In genomic region chr3:139083778-139084539, GRCm38 (mm10) we compare ENCODE assay signal across 25 mouse cellular contexts.
"Had no signal": no experiment of that assay in that cellular context is flagged by ENCODE, and none has a peak within 500 bp of the region (broad histone marks: within the 10 kb centered on the region; RNA-seq: fewer than 3 reads in every experiment).

No protein-coding gene starts in this region.

- H3K27me3 ChIP-seq: heart, embryonic 13.5 days; heart, embryonic 15.5 days; hindbrain, embryonic 13.5 days; hindbrain, embryonic 15.5 days; kidney, embryonic 15.5 days; limb, embryonic 13.5 days; limb, embryonic 15.5 days; liver, embryonic 12.5 days had no signal

- H3K4me3 ChIP-seq: heart, adult 2 months; heart, embryonic 13.5 days; heart, embryonic 15.5 days; hindbrain, embryonic 13.5 days; hindbrain, embryonic 15.5 days; kidney, embryonic 15.5 days; limb, embryonic 13.5 days; limb, embryonic 15.5 days; liver, embryonic 12.5 days had no signal

- DNase-seq: gastrocnemius, postnatal 14 days; gastrocnemius, postnatal 36 days; heart, adult 11 months; heart, adult 2 months; heart, postnatal 14 days; heart, postnatal 36 days; kidney, adult 11 months; kidney, adult 2 months; kidney, adult 9 months; kidney, postnatal 14 days; kidney, postnatal 36 days; layer of hippocampus, adult 9-11 months; layer of hippocampus, postnatal 36 days; left cerebral cortex, postnatal 4 days had no signal

- ATAC-seq: hindbrain, postnatal 0 days; liver, embryonic 12.5 days had no signal

- H3K9me3 ChIP-seq: hindbrain, embryonic 15.5 days; liver, embryonic 12.5 days had no signal

- H3K4me1 ChIP-seq: heart, embryonic 13.5 days; heart, embryonic 15.5 days; hindbrain, embryonic 13.5 days; hindbrain, embryonic 15.5 days; kidney, embryonic 15.5 days; limb, embryonic 13.5 days; limb, embryonic 15.5 days; liver, embryonic 12.5 days had no signal

- H3K4me2 ChIP-seq: heart, embryonic 11.5 days; heart, embryonic 13.5 days; heart, embryonic 15.5 days; hindbrain, embryonic 13.5 days; hindbrain, embryonic 15.5 days; kidney, embryonic 15.5 days; limb, embryonic 13.5 days; limb, embryonic 15.5 days; liver, embryonic 12.5 days had no signal

- H3K9ac ChIP-seq: heart, embryonic 13.5 days; heart, embryonic 15.5 days; hindbrain, embryonic 13.5 days; hindbrain, embryonic 15.5 days; kidney, embryonic 15.5 days; limb, embryonic 13.5 days; limb, embryonic 15.5 days; liver, embryonic 12.5 days had no signal

- H3K27ac ChIP-seq: heart, adult 2 months; heart, embryonic 13.5 days; heart, embryonic 15.5 days; hindbrain, embryonic 13.5 days; hindbrain, embryonic 15.5 days; hindbrain, postnatal 0 days; kidney, embryonic 15.5 days; kidney, postnatal 0 days; limb, embryonic 13.5 days; limb, embryonic 15.5 days; liver, embryonic 12.5 days had no signal

- H3K36me3 ChIP-seq: heart, embryonic 13.5 days; heart, embryonic 15.5 days; hindbrain, embryonic 13.5 days; hindbrain, embryonic 15.5 days; kidney, embryonic 15.5 days; limb, embryonic 13.5 days; limb, embryonic 15.5 days; liver, embryonic 12.5 days had no signal
